Mouse (Mus musculus) embryonic facial prominence, embryonic 12.5 days (tissue): ENCODE measurements at regions not wholly inside any gene's neighbourhood (a gene's known extent, or its start where the extent isn't known, plus 50 kb on each side); places are given as distances from the start of the nearest gene placed in this dataset.

Experiments used
- ATAC-seq: fragments of 200-750 bp; cut with Nextera tagmentation; 2 replicates; pipeline ENCODE4 v1.8.0; 2017; ENCODE audit not compliant: insufficient number of reproducible peaks, insufficient read depth, low FRiP score, low TSS enrichment
- H3K27ac ChIP-seq: fragments of 300-500 bp; sonication (generic); 2 replicates; pipeline ENCODE4 v1.5.1; 2016; ENCODE audit warnings: mild to moderate bottlenecking
- H3K27me3 ChIP-seq: fragments of 300-500 bp; sonication (generic); 2 replicates; pipeline ENCODE4 v1.6.1; 2016; ENCODE audit warnings: mild to moderate bottlenecking, moderate library complexity
- H3K36me3 ChIP-seq: fragments of 300-500 bp; sonication (generic); 2 replicates; pipeline ENCODE4 v1.6.1; 2016; ENCODE audit warnings: mild to moderate bottlenecking
- H3K4me1 ChIP-seq: fragments of 300-500 bp; sonication (generic); 2 replicates; pipeline ENCODE4 v1.6.1; 2016
- H3K4me2 ChIP-seq: fragments of 300-500 bp; sonication (generic); replicated peaks from 2 replicates; pipeline ENCODE4 v1.6.1; 2016; ENCODE audit warnings: mild to moderate bottlenecking, moderate library complexity
- H3K4me3 ChIP-seq: fragments of 300-500 bp; sonication (generic); 2 replicates; pipeline ENCODE4 v1.5.1; 2016; ENCODE audit warnings: mild to moderate bottlenecking
- H3K9ac ChIP-seq: fragments of 300-500 bp; sonication (generic); 2 replicates; pipeline ENCODE4 v1.6.1; 2016; ENCODE audit warnings: mild to moderate bottlenecking, moderate library complexity
- H3K9me3 ChIP-seq: fragments of 300-500 bp; sonication (generic); 2 replicates; pipeline ENCODE4 v1.6.1; 2016; ENCODE audit warnings: mild to moderate bottlenecking, moderate library complexity
- WGBS: fragments of 180-500 bp; shearing (Covaris S2); methylation state at CpG from one replicate; pipeline ENCODE4 v1.1.7; 2016; 5-methylcytosine and 5-hydroxymethylcytosine counted together

- Histone ChIP-seq H3K4me1 (no peaks in the 10 kb centered on the region), H3K9me3 (no peaks in the 10 kb centered on the region), H3K9ac (no peak overlapping the region), H3K36me3 (no peaks in the 10 kb centered on the region), H3K4me3 (no peak overlapping the region), H3K27me3 (no peaks in the 10 kb centered on the region), H3K4me2 (no peak overlapping the region), H3K27ac (no peak overlapping the region)
- ATAC-seq = no peak
- 95% methylated on average over 22 of the region's 25 CpGs for WGBS
Observed at GRCm38 (mm10) chr2:39420696-39421095, 194.4 kb upstream of the Ppp6c start.

- no peaks in the 10 kb centered on the region for H3K27me3 ChIP-seq
- no peak overlapping the region for H3K27ac ChIP-seq
- H3K9ac ChIP-seq = no peak overlapping the region
- H3K4me3 ChIP-seq = no peak overlapping the region
- H3K36me3 ChIP-seq = no peaks in the 10 kb centered on the region
- WGBS = 40% methylated on average over 2 of the region's 2 CpGs
- no peaks in the 10 kb centered on the region for H3K4me1 ChIP-seq
- no peak for ATAC-seq
- H3K4me2 ChIP-seq = no peak overlapping the region
- H3K9me3 ChIP-seq = no peaks in the 10 kb centered on the region
Observed at GRCm38 (mm10) chr2:39400336-39400735, 174.1 kb upstream of the Ppp6c start.

GRCm38 (mm10) chr2:39399523-39399922 lies 173.3 kb upstream of the Ppp6c start:
- Histone ChIP-seq H3K9ac (no peak overlapping the region), H3K4me2 (no peak overlapping the region), H3K27me3 (no peaks in the 10 kb centered on the region), H3K27ac (no peak overlapping the region), H3K36me3 (no peaks in the 10 kb centered on the region), H3K4me1 (no peaks in the 10 kb centered on the region), H3K4me3 (no peak overlapping the region), H3K9me3 (no peaks in the 10 kb centered on the region)
- WGBS = 71% methylated on average over 2 of the region's 2 CpGs
- ATAC-seq = 0 out of 2 replicates have a peak, but pooled peaks have one; percentile 15

- H3K9me3 ChIP-seq = no peaks in the 10 kb centered on the region
- no peak overlapping the region for H3K4me2 ChIP-seq
- no peak for ATAC-seq
- H3K27ac ChIP-seq = no peak overlapping the region
- 58% methylated on average over 3 of the region's 3 CpGs for WGBS
- H3K4me1 ChIP-seq = no peaks in the 10 kb centered on the region
- H3K4me3 ChIP-seq = no peak overlapping the region
- no peaks in the 10 kb centered on the region for H3K36me3 ChIP-seq
- no peak overlapping the region for H3K9ac ChIP-seq
- H3K27me3 ChIP-seq = no peaks in the 10 kb centered on the region
Observed at GRCm38 (mm10) chr2:39394643-39395042, 168.4 kb upstream of the Ppp6c start.

GRCm38 (mm10) chr2:39377264-39377663 lies 151.0 kb upstream of the Ppp6c start:
- Histone ChIP-seq H3K27me3 (no peaks in the 10 kb centered on the region), H3K4me1 (no peaks in the 10 kb centered on the region), H3K36me3 (no peaks in the 10 kb centered on the region), H3K9ac (no peak overlapping the region), H3K9me3 (no peaks in the 10 kb centered on the region), H3K4me2 (no peak overlapping the region), H3K4me3 (no peak overlapping the region), H3K27ac (no peak overlapping the region)
- WGBS = 94% methylated on average over 3 of the region's 3 CpGs
- ATAC-seq = no peak

- Histone ChIP-seq H3K9ac (no peak overlapping the region), H3K27ac (no peak overlapping the region), H3K4me3 (no peak overlapping the region), H3K27me3 (no peaks in the 10 kb centered on the region), H3K36me3 (no peaks in the 10 kb centered on the region), H3K9me3 (no peaks in the 10 kb centered on the region), H3K4me2 (no peak overlapping the region), H3K4me1 (no peaks in the 10 kb centered on the region)
- ATAC-seq = 0 out of 2 replicates have a peak, but pooled peaks have one; percentile 47
- 15% methylated on average over 7 of the region's 7 CpGs for WGBS
Observed at GRCm38 (mm10) chr2:39373068-39373779, 147.0 kb upstream of the Ppp6c start.

- Histone ChIP-seq H3K27ac (no peak overlapping the region), H3K36me3 (no peaks in the 10 kb centered on the region), H3K4me3 (no peak overlapping the region), H3K9ac (no peak overlapping the region), H3K4me1 (no peaks in the 10 kb centered on the region), H3K9me3 (no peaks in the 10 kb centered on the region), H3K27me3 (no peaks in the 10 kb centered on the region), H3K4me2 (no peak overlapping the region)
- 85% methylated on average over 3 of the region's 3 CpGs for WGBS
- no peak for ATAC-seq
Observed at GRCm38 (mm10) chr2:39344207-39344606, 118.0 kb upstream of the Ppp6c start.

- WGBS = 27% methylated on average over 3 of the region's 3 CpGs
Observed at GRCm38 (mm10) chr2:39340406-39340805, 114.2 kb upstream of the Ppp6c start.

GRCm38 (mm10) chr2:39338832-39339649 lies 112.8 kb upstream of the Ppp6c start:
- Histone ChIP-seq H3K4me2 (no peak overlapping the region), H3K4me1 (no peaks in the 10 kb centered on the region), H3K27me3 (no peaks in the 10 kb centered on the region), H3K9me3 (no peaks in the 10 kb centered on the region), H3K9ac (no peak overlapping the region), H3K4me3 (no peak overlapping the region), H3K27ac (no peak overlapping the region), H3K36me3 (no peaks in the 10 kb centered on the region)
- no peak for ATAC-seq
- WGBS = 70% methylated on average over 9 of the region's 9 CpGs

More at GRCm38 (mm10) chr2:39340406-39340805, 114.2 kb upstream of the Ppp6c start:
- Histone ChIP-seq H3K9ac (no peak overlapping the region), H3K4me2 (no peak overlapping the region), H3K4me3 (no peak overlapping the region), H3K4me1 (no peaks in the 10 kb centered on the region), H3K36me3 (no peaks in the 10 kb centered on the region), H3K27me3 (no peaks in the 10 kb centered on the region), H3K27ac (no peak overlapping the region), H3K9me3 (no peaks in the 10 kb centered on the region)
- ATAC-seq = no peak

GRCm38 (mm10) chr2:39337524-39337923 lies 111.3 kb upstream of the Ppp6c start:
- Histone ChIP-seq H3K4me2 (no peak overlapping the region), H3K27me3 (no peaks in the 10 kb centered on the region), H3K9me3 (no peaks in the 10 kb centered on the region), H3K4me1 (no peaks in the 10 kb centered on the region), H3K4me3 (no peak overlapping the region), H3K36me3 (no peaks in the 10 kb centered on the region), H3K27ac (no peak overlapping the region), H3K9ac (no peak overlapping the region)
- ATAC-seq = no peak
- 82% methylated on average over 1 of the region's 1 CpGs for WGBS

GRCm38 (mm10) chr2:39325715-39326493 lies 99.7 kb upstream of the Ppp6c start:
- Histone ChIP-seq H3K27me3 (no peaks in the 10 kb centered on the region), H3K36me3 (no peaks in the 10 kb centered on the region), H3K4me3 (no peak overlapping the region), H3K27ac (no peak overlapping the region), H3K4me2 (no peak overlapping the region), H3K9ac (no peak overlapping the region), H3K4me1 (no peaks in the 10 kb centered on the region), H3K9me3 (no peaks in the 10 kb centered on the region)
- no peak for ATAC-seq
- 70% methylated on average over 9 of the region's 9 CpGs for WGBS
